Mouse (Mus musculus): ENCODE data around the gene BC049715. TPM values are rescaled to one million over a fixed set of nuclear protein-coding genes. Genes with fewer than 3 reads are reported as not detected.

The BC049715 gene
- polyA plus RNA-seq, 1 experiment from 2014 or later = 0.90 TPM

GRCm38 (mm10) chr6:136887854-136888253 lies 60.4 kb downstream of the BC049715 start:
- Histone ChIP-seq H3K27me3 (ENCODE audit: control insufficient read depth, insufficient read depth, low read length) (no peaks in the 10 kb centered on the region), H3K9ac (ENCODE audit: low read depth, low read length) (no peak overlapping the region), H3K4me3 (ENCODE audit: low read depth, low read length) (no peak overlapping the region), H3K4me2 (replicated peaks; ENCODE audit: low read depth, low read length) (no peak overlapping the region), H3K27ac (ENCODE audit: low read depth, low read length) (no peak overlapping the region), H3K4me1 (replicated peaks; ENCODE audit: control insufficient read depth, insufficient read depth, low read length) (no peaks in the 10 kb centered on the region), H3K9me3 (ENCODE audit: control insufficient read depth, low read length) (no peaks in the 10 kb centered on the region), H3K36me3 (ENCODE audit: control insufficient read depth, insufficient read depth, low read length) (no peaks in the 10 kb centered on the region)
- no peak for ATAC-seq (ENCODE audit: low FRiP score)
- no peak for DNase-seq (ENCODE audit: low spot score)
- 75% methylated on average over 9 of the region's 9 CpGs for WGBS

- no peaks in the 10 kb centered on the region for H3K27me3 ChIP-seq (ENCODE audit: control insufficient read depth, insufficient read depth, low read length)
- ATAC-seq (ENCODE audit: low FRiP score) = no peak
- H3K9me3 ChIP-seq (ENCODE audit: control insufficient read depth, low read length) = no peaks in the 10 kb centered on the region
- no peaks in the 10 kb centered on the region for H3K4me1 ChIP-seq (replicated peaks; ENCODE audit: control insufficient read depth, insufficient read depth, low read length)
- no peak overlapping the region for H3K4me2 ChIP-seq (replicated peaks; ENCODE audit: low read depth, low read length)
- DNase-seq (ENCODE audit: low spot score) = no peak
- H3K9ac ChIP-seq (ENCODE audit: low read depth, low read length) = no peak overlapping the region
- H3K4me3 ChIP-seq (ENCODE audit: low read depth, low read length) = no peak overlapping the region
- 92% methylated on average over 6 of the region's 6 CpGs for WGBS
- no peaks in the 10 kb centered on the region for H3K36me3 ChIP-seq (ENCODE audit: control insufficient read depth, insufficient read depth, low read length)
- H3K27ac ChIP-seq (ENCODE audit: low read depth, low read length) = no peak overlapping the region
Observed at GRCm38 (mm10) chr6:136889067-136889466, 61.6 kb downstream of the BC049715 start.

DNA sequence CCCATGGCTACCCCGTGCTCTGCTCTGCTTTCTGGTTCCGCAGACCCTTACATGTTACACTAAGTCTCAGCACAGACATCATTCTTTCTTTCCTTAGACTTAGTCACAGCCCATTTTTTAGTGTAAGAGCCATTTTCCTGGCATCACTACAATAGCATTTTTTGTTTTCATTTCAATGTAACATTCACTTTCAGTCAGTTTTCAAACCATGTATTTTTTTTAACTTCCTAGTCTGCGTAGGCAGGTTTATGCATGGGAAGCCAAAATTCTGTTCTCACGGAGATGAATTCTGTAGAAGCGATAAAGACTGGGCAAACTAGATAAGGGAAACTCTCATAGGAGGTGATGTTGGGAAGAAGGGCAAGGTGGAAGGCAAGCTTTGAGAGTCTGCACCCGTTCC lies 62.1 kb downstream of the BC049715 start:
- Histone ChIP-seq H3K27ac (ENCODE audit: low read depth, low read length) (no peak overlapping the region), H3K36me3 (ENCODE audit: control insufficient read depth, insufficient read depth, low read length) (no peaks in the 10 kb centered on the region), H3K4me1 (replicated peaks; ENCODE audit: control insufficient read depth, insufficient read depth, low read length) (no peaks in the 10 kb centered on the region), H3K4me3 (ENCODE audit: low read depth, low read length) (no peak overlapping the region), H3K4me2 (replicated peaks; ENCODE audit: low read depth, low read length) (no peak overlapping the region), H3K9me3 (ENCODE audit: control insufficient read depth, low read length) (no peaks in the 10 kb centered on the region), H3K9ac (ENCODE audit: low read depth, low read length) (no peak overlapping the region), H3K27me3 (ENCODE audit: control insufficient read depth, insufficient read depth, low read length) (no peaks in the 10 kb centered on the region)
- DNase-seq (ENCODE audit: low spot score) (no peak), ATAC-seq (ENCODE audit: low FRiP score) (no peak)
- 94% methylated on average over 6 of the region's 6 CpGs for WGBS

Other genes starting within 250 kb of the BC049715 start
- gene Plbd1, start 165.7 kb upstream of the BC049715 start, polyA plus RNA-seq (2014; fragmentation: Nextera tagmentation; extraction: Ambion mirVana) = 2.2 and 2.6 TPM in 2 replicates
- gene Gucy2c, start 45.9 kb upstream of the BC049715 start, polyA plus RNA-seq (2014; fragmentation: Nextera tagmentation; extraction: Ambion mirVana) = 0.24 TPM in 1 of 2 replicates, not detected in the other
- gene Hist4h4, start 23.2 kb upstream of the BC049715 start, polyA plus RNA-seq (2014; fragmentation: Nextera tagmentation; extraction: Ambion mirVana) = 0.69 and 0.95 TPM in 2 replicates
- gene H2afj, start 19.4 kb upstream of the BC049715 start, polyA plus RNA-seq (2014; fragmentation: Nextera tagmentation; extraction: Ambion mirVana) = 100 and 105 TPM in 2 replicates
- gene Wbp11, start 607 bp downstream of the BC049715 start, polyA plus RNA-seq (2014; fragmentation: Nextera tagmentation; extraction: Ambion mirVana) = 116 and 130 TPM in 2 replicates
- 0.63 TPM in 1 of 2 replicates, not detected in the other for gene Smco3, start 7.8 kb downstream of the BC049715 start, polyA plus RNA-seq (2014; fragmentation: Nextera tagmentation; extraction: Ambion mirVana)
- gene Art4, start 30.1 kb downstream of the BC049715 start, polyA plus RNA-seq (2014; fragmentation: Nextera tagmentation; extraction: Ambion mirVana) = 0.52 and 0.90 TPM in 2 replicates
- gene Mgp, start 48.2 kb downstream of the BC049715 start, polyA plus RNA-seq (2014; fragmentation: Nextera tagmentation; extraction: Ambion mirVana) = 4.7 and 8.3 TPM in 2 replicates
- gene Erp27, start 94.6 kb downstream of the BC049715 start, polyA plus RNA-seq (2014; fragmentation: Nextera tagmentation; extraction: Ambion mirVana) = 0.34 TPM in 1 of 2 replicates, not detected in the other
- gene Pde6h, start 96.2 kb downstream of the BC049715 start, polyA plus RNA-seq (2014; fragmentation: Nextera tagmentation; extraction: Ambion mirVana) = not detected in 2 replicates
- 34.2 and 37.3 TPM in 2 replicates for gene Arhgdib, start 114.3 kb downstream of the BC049715 start, polyA plus RNA-seq (2014; fragmentation: Nextera tagmentation; extraction: Ambion mirVana)

All from hindbrain, embryonic 11.5 days (tissue).